Mouse (Mus musculus) neural tube, embryonic 14.5 days (tissue): ENCODE measurements at regions not wholly inside any gene's neighbourhood (a gene's known extent, or its start where the extent isn't known, plus 50 kb on each side); places are given as distances from the start of the nearest gene placed in this dataset.
A peak's percentile ranks its signal among the peaks of the same experiment; 100 is the strongest.

Experiments
- ATAC-seq: fragments of 200-750 bp; cut with Nextera tagmentation; 2 replicates; pipeline ENCODE4 v1.8.0; 2017; ENCODE audit warnings: low read depth, mild to moderate bottlenecking, moderate TSS enrichment, moderate library complexity
- H3K27ac ChIP-seq: fragments of 300-500 bp; sonication (generic); 2 replicates; pipeline ENCODE4 v1.5.1; 2014; ENCODE audit warnings: low read depth, mild to moderate bottlenecking, control low read depth, low read length, moderate library complexity, mixed read lengths
- H3K27me3 ChIP-seq: fragments of 300-500 bp; sonication (generic); 2 replicates; pipeline ENCODE4 v1.6.1; 2014; ENCODE audit warnings: low read length; ENCODE audit not compliant: control insufficient read depth, insufficient read depth
- H3K36me3 ChIP-seq: fragments of 300-500 bp; sonication (generic); 2 replicates; pipeline ENCODE4 v1.6.1; 2014; ENCODE audit warnings: low read length, mixed read lengths; ENCODE audit not compliant: control insufficient read depth, insufficient read depth
- H3K4me1 ChIP-seq: fragments of 300-500 bp; sonication (generic); 2 replicates; pipeline ENCODE4 v1.6.1; 2014; ENCODE audit warnings: low read length; ENCODE audit not compliant: control insufficient read depth, insufficient read depth
- H3K4me2 ChIP-seq: fragments of 300-500 bp; sonication (generic); 2 replicates; pipeline ENCODE4 v1.6.1; 2014; ENCODE audit warnings: mild to moderate bottlenecking, low read depth, low read length, control low read depth
- H3K4me3 ChIP-seq: fragments of 300-500 bp; sonication (generic); 2 replicates; pipeline ENCODE4 v1.5.1; 2014; ENCODE audit warnings: low read depth, low read length, control low read depth, mixed read lengths
- H3K9ac ChIP-seq: fragments of 300-500 bp; sonication (generic); replicated peaks from 2 replicates; pipeline ENCODE4 v1.6.1; 2014; ENCODE audit warnings: low read depth, mild to moderate bottlenecking, control low read depth, low read length, mixed read lengths
- H3K9me3 ChIP-seq: fragments of 300-500 bp; sonication (generic); 2 replicates; pipeline ENCODE4 v1.6.1; 2016; ENCODE audit warnings: low read length; ENCODE audit not compliant: control insufficient read depth
- WGBS: fragments of 180-500 bp; shearing (Covaris S2); extraction: QIAGEN DNeasy Blood & Tissue Kit; methylation state at CpG from one replicate; pipeline ENCODE4 v1.1.7; 2014; 5-methylcytosine and 5-hydroxymethylcytosine counted together

- Histone ChIP-seq H3K4me1 (no peaks in the 10 kb centered on the region), H3K9ac (no peak overlapping the region), H3K4me2 (no peak overlapping the region), H3K4me3 (no peak overlapping the region), H3K9me3 (no peaks in the 10 kb centered on the region), H3K27ac (peak overlapping the region; percentile 48; the same call in 1 of the 2 replicates), H3K36me3 (no peaks in the 10 kb centered on the region), H3K27me3 (no peaks in the 10 kb centered on the region)
- WGBS: 30% methylated on average over 5 of the region's 5 CpGs
- peak; percentile 91; the same call in 1 of the 2 replicates for ATAC-seq
Measured at GRCm38 (mm10) chr9:85985671-85986070, 143.5 kb downstream of the Tpbg start.

GRCm38 (mm10) chr9:85986142-85986541 is 144.0 kb downstream of the Tpbg start:
- 61% methylated on average over 2 of the region's 2 CpGs for WGBS
- no peaks in the 10 kb centered on the region for H3K4me1 ChIP-seq
- no peaks in the 10 kb centered on the region for H3K27me3 ChIP-seq
- no peak overlapping the region for H3K4me3 ChIP-seq
- no peak overlapping the region for H3K4me2 ChIP-seq
- no peak for ATAC-seq
- no peaks in the 10 kb centered on the region for H3K9me3 ChIP-seq
- H3K9ac ChIP-seq: no peak overlapping the region
- no peak overlapping the region for H3K27ac ChIP-seq
- no peaks in the 10 kb centered on the region for H3K36me3 ChIP-seq

GRCm38 (mm10) chr9:86002996-86003395 is 160.8 kb downstream of the Tpbg start:
- WGBS: 40% methylated on average over 2 of the region's 2 CpGs
- H3K27me3 ChIP-seq: no peaks in the 10 kb centered on the region
- no peak overlapping the region for H3K4me2 ChIP-seq
- no peaks in the 10 kb centered on the region for H3K36me3 ChIP-seq
- no peaks in the 10 kb centered on the region for H3K4me1 ChIP-seq
- ATAC-seq: peak; percentile 54; the same call in 1 of the 2 replicates
- H3K27ac ChIP-seq: no peak overlapping the region
- H3K4me3 ChIP-seq: no peak overlapping the region
- H3K9ac ChIP-seq: no peak overlapping the region
- H3K9me3 ChIP-seq: no peaks in the 10 kb centered on the region

GRCm38 (mm10) chr9:86011661-86012060 is 169.5 kb downstream of the Tpbg start:
- H3K36me3 ChIP-seq: no peaks in the 10 kb centered on the region
- H3K9ac ChIP-seq: no peak overlapping the region
- H3K27ac ChIP-seq: no peak overlapping the region
- H3K4me2 ChIP-seq: no peak overlapping the region
- no peak overlapping the region for H3K4me3 ChIP-seq
- H3K27me3 ChIP-seq: no peaks in the 10 kb centered on the region
- H3K9me3 ChIP-seq: no peaks in the 10 kb centered on the region
- no peaks in the 10 kb centered on the region for H3K4me1 ChIP-seq
- no peak for ATAC-seq
- 69% methylated on average over 2 of the region's 2 CpGs for WGBS

GRCm38 (mm10) chr9:86015841-86016240 is 173.7 kb downstream of the Tpbg start:
- no peaks in the 10 kb centered on the region for H3K4me1 ChIP-seq
- ATAC-seq: no peak
- no peak overlapping the region for H3K4me2 ChIP-seq
- no peak overlapping the region for H3K27ac ChIP-seq
- no peak overlapping the region for H3K4me3 ChIP-seq
- no peaks in the 10 kb centered on the region for H3K27me3 ChIP-seq
- WGBS: 90% methylated on average over 4 of the region's 4 CpGs
- no peaks in the 10 kb centered on the region for H3K9me3 ChIP-seq
- H3K36me3 ChIP-seq: no peaks in the 10 kb centered on the region
- H3K9ac ChIP-seq: no peak overlapping the region

- peak; percentile 63 for ATAC-seq
- Histone ChIP-seq H3K36me3 (no peaks in the 10 kb centered on the region), H3K4me1 (no peaks in the 10 kb centered on the region), H3K9me3 (no peaks in the 10 kb centered on the region), H3K27ac (no peak overlapping the region), H3K4me2 (no peak overlapping the region), H3K4me3 (no peak overlapping the region), H3K9ac (no peak overlapping the region), H3K27me3 (no peaks in the 10 kb centered on the region)
- 49% methylated on average over 6 of the region's 6 CpGs for WGBS
Measured at GRCm38 (mm10) chr9:86020133-86020532, 178.0 kb downstream of the Tpbg start.

GRCm38 (mm10) chr9:86020765-86021164 is 178.6 kb downstream of the Tpbg start:
- Histone ChIP-seq H3K36me3 (no peaks in the 10 kb centered on the region), H3K4me1 (no peaks in the 10 kb centered on the region), H3K4me2 (no peak overlapping the region), H3K27ac (no peak overlapping the region), H3K4me3 (no peak overlapping the region), H3K9ac (no peak overlapping the region), H3K27me3 (no peaks in the 10 kb centered on the region), H3K9me3 (no peaks in the 10 kb centered on the region)
- WGBS: 26% methylated on average over 4 of the region's 4 CpGs
- ATAC-seq: peak; percentile 90

- ATAC-seq: no peak
- Histone ChIP-seq H3K9ac (no peak overlapping the region), H3K36me3 (no peaks in the 10 kb centered on the region), H3K4me2 (no peak overlapping the region), H3K4me3 (no peak overlapping the region), H3K27me3 (no peaks in the 10 kb centered on the region), H3K4me1 (no peaks in the 10 kb centered on the region), H3K27ac (no peak overlapping the region), H3K9me3 (no peaks in the 10 kb centered on the region)
- 77% methylated on average over 5 of the region's 5 CpGs for WGBS
Measured at GRCm38 (mm10) chr9:86030738-86031137, 188.6 kb downstream of the Tpbg start.

GRCm38 (mm10) chr9:86044098-86044497 is 201.9 kb downstream of the Tpbg start:
- ATAC-seq: no peak
- H3K27ac ChIP-seq: no peak overlapping the region
- H3K27me3 ChIP-seq: no peaks in the 10 kb centered on the region
- no peaks in the 10 kb centered on the region for H3K36me3 ChIP-seq
- H3K9ac ChIP-seq: no peak overlapping the region
- no peak overlapping the region for H3K4me2 ChIP-seq
- no peak overlapping the region for H3K4me3 ChIP-seq
- H3K9me3 ChIP-seq: no peaks in the 10 kb centered on the region
- 53% methylated on average over 4 of the region's 4 CpGs for WGBS
- no peaks in the 10 kb centered on the region for H3K4me1 ChIP-seq

- WGBS: 83% methylated on average over 4 of the region's 4 CpGs
- Histone ChIP-seq H3K27ac (no peak overlapping the region), H3K9me3 (no peaks in the 10 kb centered on the region), H3K4me3 (no peak overlapping the region), H3K4me2 (no peak overlapping the region), H3K9ac (no peak overlapping the region), H3K27me3 (no peaks in the 10 kb centered on the region), H3K4me1 (0 out of 2 replicates have a peak, but pooled peaks cover 2% of the 10 kb centered on the region), H3K36me3 (no peaks in the 10 kb centered on the region)
- ATAC-seq: no peak
Measured at GRCm38 (mm10) chr9:86058116-86058515, 215.9 kb downstream of the Tpbg start.
